Mouse (Mus musculus): ENCODE measurements at regions not wholly inside any gene's neighbourhood (a gene's known extent, or its start where the extent isn't known, plus 50 kb on each side); places are given as distances from the start of the nearest gene placed in this dataset.

- no peak overlapping the region for H3K27ac ChIP-seq (ENCODE audit: insufficient read depth, low read length)
- no peak overlapping the region for H3K4me3 ChIP-seq (ENCODE audit: insufficient read depth, low read length)
- no peak for TF ChIP-seq POLR2A (IDR thresholded peaks at IDR 0.05; ENCODE audit: extremely low read depth, insufficient read depth, low read length)
- TF ChIP-seq CTCF (IDR thresholded peaks at IDR 0.05; ENCODE audit: extremely low read depth, insufficient read depth, low read length): no peak
- H3K4me1 ChIP-seq (ENCODE audit: control insufficient read depth, insufficient read depth, low read length): no peaks in the 10 kb centered on the region
These were observed 162.7 kb downstream of the Nsun3 start for GRCm38 (mm10) chr16:62623938-62624337.

- TF ChIP-seq POLR2A (IDR thresholded peaks at IDR 0.05; ENCODE audit: extremely low read depth, insufficient read depth, low read length) (no peak), CTCF (IDR thresholded peaks at IDR 0.05; ENCODE audit: extremely low read depth, insufficient read depth, low read length) (no peak)
- no peak overlapping the region for H3K4me3 ChIP-seq (ENCODE audit: insufficient read depth, low read length)
- H3K27ac ChIP-seq (ENCODE audit: insufficient read depth, low read length): no peak overlapping the region
- H3K4me1 ChIP-seq (ENCODE audit: control insufficient read depth, insufficient read depth, low read length): no peaks in the 10 kb centered on the region
These were observed 175.7 kb downstream of the Nsun3 start for GRCm38 (mm10) chr16:62610873-62611272.

- no peak for TF ChIP-seq POLR2A (IDR thresholded peaks at IDR 0.05; ENCODE audit: extremely low read depth, insufficient read depth, low read length)
- no peak for TF ChIP-seq CTCF (IDR thresholded peaks at IDR 0.05; ENCODE audit: extremely low read depth, insufficient read depth, low read length)
- no peak overlapping the region for H3K27ac ChIP-seq (ENCODE audit: insufficient read depth, low read length)
- H3K4me3 ChIP-seq (ENCODE audit: insufficient read depth, low read length): no peak overlapping the region
- no peaks in the 10 kb centered on the region for H3K4me1 ChIP-seq (ENCODE audit: control insufficient read depth, insufficient read depth, low read length)
These were observed 178.0 kb downstream of the Nsun3 start for GRCm38 (mm10) chr16:62608617-62609016.

GRCm38 (mm10) chr16:62605920-62606319 lies 180.7 kb downstream of the Nsun3 start:
- Histone ChIP-seq H3K27ac (ENCODE audit: insufficient read depth, low read length) (no peak overlapping the region), H3K4me3 (ENCODE audit: insufficient read depth, low read length) (no peak overlapping the region), H3K4me1 (ENCODE audit: control insufficient read depth, insufficient read depth, low read length) (no peaks in the 10 kb centered on the region)
- TF ChIP-seq POLR2A (IDR thresholded peaks at IDR 0.05; ENCODE audit: extremely low read depth, insufficient read depth, low read length) (no peak), CTCF (IDR thresholded peaks at IDR 0.05; ENCODE audit: extremely low read depth, insufficient read depth, low read length) (no peak)

GRCm38 (mm10) chr16:62562051-62562450 lies 224.6 kb downstream of the Nsun3 start:
- H3K4me3 ChIP-seq (ENCODE audit: insufficient read depth, low read length): no peak overlapping the region
- H3K4me1 ChIP-seq (ENCODE audit: control insufficient read depth, insufficient read depth, low read length): no peaks in the 10 kb centered on the region
- H3K27ac ChIP-seq (ENCODE audit: insufficient read depth, low read length): no peak overlapping the region
- no peak for TF ChIP-seq POLR2A (IDR thresholded peaks at IDR 0.05; ENCODE audit: extremely low read depth, insufficient read depth, low read length)
- peak; percentile 73 for TF ChIP-seq CTCF (IDR thresholded peaks at IDR 0.05; ENCODE audit: extremely low read depth, insufficient read depth, low read length)

- Histone ChIP-seq H3K4me1 (ENCODE audit: control insufficient read depth, insufficient read depth, low read length) (no peaks in the 10 kb centered on the region), H3K27ac (ENCODE audit: insufficient read depth, low read length) (no peak overlapping the region), H3K4me3 (ENCODE audit: insufficient read depth, low read length) (no peak overlapping the region)
- TF ChIP-seq CTCF (IDR thresholded peaks at IDR 0.05; ENCODE audit: extremely low read depth, insufficient read depth, low read length) (no peak), POLR2A (IDR thresholded peaks at IDR 0.05; ENCODE audit: extremely low read depth, insufficient read depth, low read length) (no peak)
These were observed 243.5 kb downstream of the Nsun3 start for GRCm38 (mm10) chr16:62543156-62543555.

GRCm38 (mm10) chr16:62537730-62538479 lies 248.7 kb downstream of the Nsun3 start:
- TF ChIP-seq POLR2A (IDR thresholded peaks at IDR 0.05; ENCODE audit: extremely low read depth, insufficient read depth, low read length): no peak
- TF ChIP-seq CTCF (IDR thresholded peaks at IDR 0.05; ENCODE audit: extremely low read depth, insufficient read depth, low read length): no peak
- no peak overlapping the region for H3K27ac ChIP-seq (ENCODE audit: insufficient read depth, low read length)
- no peak overlapping the region for H3K4me3 ChIP-seq (ENCODE audit: insufficient read depth, low read length)
- no peaks in the 10 kb centered on the region for H3K4me1 ChIP-seq (ENCODE audit: control insufficient read depth, insufficient read depth, low read length)

- H3K4me3 ChIP-seq (ENCODE audit: insufficient read depth, low read length): no peak overlapping the region
- H3K27ac ChIP-seq (ENCODE audit: insufficient read depth, low read length): no peak overlapping the region
- TF ChIP-seq CTCF (IDR thresholded peaks at IDR 0.05; ENCODE audit: extremely low read depth, insufficient read depth, low read length) (no peak), POLR2A (IDR thresholded peaks at IDR 0.05; ENCODE audit: extremely low read depth, insufficient read depth, low read length) (no peak)
- H3K4me1 ChIP-seq (ENCODE audit: control insufficient read depth, insufficient read depth, low read length): no peaks in the 10 kb centered on the region
These were observed 277.3 kb downstream of the Nsun3 start for GRCm38 (mm10) chr16:62509321-62509720.

GRCm38 (mm10) chr16:62506725-62507482 lies 279.7 kb downstream of the Nsun3 start:
- Histone ChIP-seq H3K27ac (ENCODE audit: insufficient read depth, low read length) (no peak overlapping the region), H3K4me1 (ENCODE audit: control insufficient read depth, insufficient read depth, low read length) (no peaks in the 10 kb centered on the region), H3K4me3 (ENCODE audit: insufficient read depth, low read length) (no peak overlapping the region)
- TF ChIP-seq CTCF (IDR thresholded peaks at IDR 0.05; ENCODE audit: extremely low read depth, insufficient read depth, low read length) (peak; percentile 52), POLR2A (IDR thresholded peaks at IDR 0.05; ENCODE audit: extremely low read depth, insufficient read depth, low read length) (no peak)

- TF ChIP-seq POLR2A (IDR thresholded peaks at IDR 0.05; ENCODE audit: extremely low read depth, insufficient read depth, low read length) (no peak), CTCF (IDR thresholded peaks at IDR 0.05; ENCODE audit: extremely low read depth, insufficient read depth, low read length) (no peak)
- Histone ChIP-seq H3K4me3 (ENCODE audit: insufficient read depth, low read length) (no peak overlapping the region), H3K27ac (ENCODE audit: insufficient read depth, low read length) (no peak overlapping the region), H3K4me1 (ENCODE audit: control insufficient read depth, insufficient read depth, low read length) (no peaks in the 10 kb centered on the region)
These were observed 285.7 kb downstream of the Nsun3 start for GRCm38 (mm10) chr16:62500870-62501269.

Measured in cortical plate, adult 2 months (tissue).